21 mouse cellular contexts compared by ENCODE assay signal in genomic region chr6:119350703-119351198, GRCm38 (mm10). TPM values are rescaled to one million over a fixed set of nuclear protein-coding genes. Genes with fewer than 3 reads are reported as not detected.
A peak's percentile ranks its signal among the peaks of the same experiment; 100 is the strongest.
DNase-seq lines count a peak whose midpoint lies in the region; ATAC-seq and TF ChIP-seq lines count a peak whose summit lies in the region.
"Had no signal": no experiment of that assay in that cellular context is flagged by ENCODE, and none has a peak within 500 bp of the region (broad histone marks: within the 10 kb centered on the region; RNA-seq: fewer than 3 reads in every experiment).

No protein-coding gene starts in this region.

- 0 out of 2 replicates have a peak overlapping the region, but pooled peaks have one; percentile 50 for H3K27ac ChIP-seq in forebrain, embryonic 12.5 days
- H3K27ac ChIP-seq in forebrain, embryonic 15.5 days (replicated peaks), result no peak overlapping the region
- no peak overlapping the region for H3K27ac ChIP-seq in liver, adult 2 months (replicated peaks; ENCODE audit: insufficient read depth, low read depth, low read length)
- H3K27ac ChIP-seq in liver, embryonic 12.5 days, result no peak overlapping the region
- H3K27ac ChIP-seq in olfactory bulb, adult 2 months (ENCODE audit: insufficient read depth, low read depth, low read length), result peak overlapping the region; percentile 21; the same call in 1 of the 2 replicates
- H3K27ac ChIP-seq: embryonic facial prominence, embryonic 13.5 days; hindbrain, embryonic 12.5 days; hindbrain, postnatal 0 days had no signal

- H3K79me2 ChIP-seq in liver, adult 2 months (ENCODE audit: control insufficient read depth, insufficient read depth, low read length), result no peaks in the 10 kb centered on the region

- TF ChIP-seq CTCF in liver, adult 2 months (IDR thresholded peaks at IDR 0.05; ENCODE audit: low read depth, low read length), result no peak
- TF ChIP-seq CTCF in olfactory bulb, adult 2 months (IDR thresholded peaks at IDR 0.05; ENCODE audit: insufficient read depth, low read depth, low read length), result no peak

- H3K4me2 ChIP-seq in forebrain, embryonic 12.5 days, result no peak overlapping the region
- H3K4me2 ChIP-seq in forebrain, embryonic 15.5 days (replicated peaks), result no peak overlapping the region
- H3K4me2 ChIP-seq in liver, embryonic 12.5 days, result no peak overlapping the region
- H3K4me2 ChIP-seq: embryonic facial prominence, embryonic 13.5 days; heart, embryonic 12.5 days; hindbrain, embryonic 12.5 days had no signal

- no peaks in the 10 kb centered on the region for H3K27me3 ChIP-seq in forebrain, embryonic 12.5 days
- H3K27me3 ChIP-seq in forebrain, embryonic 15.5 days, result no peaks in the 10 kb centered on the region
- H3K27me3 ChIP-seq in liver, adult 2 months (ENCODE audit: control insufficient read depth, insufficient read depth, low read length), result no peaks in the 10 kb centered on the region
- peaks cover 4% of the 10 kb centered on the region; the same call in 1 of the 2 replicates for H3K27me3 ChIP-seq in liver, embryonic 12.5 days (replicated peaks)
- H3K27me3 ChIP-seq: embryonic facial prominence, embryonic 13.5 days; heart, embryonic 12.5 days; hindbrain, embryonic 12.5 days; Patski had no signal

- TF ChIP-seq POLR2A in liver, adult 2 months (IDR thresholded peaks at IDR 0.05; ENCODE audit: extremely low read depth, insufficient read depth, low read length), result no peak
- TF ChIP-seq POLR2A in olfactory bulb, adult 2 months (IDR thresholded peaks at IDR 0.05; ENCODE audit: insufficient read depth, low read depth, low read length), result no peak

- H3K4me3 ChIP-seq in forebrain, embryonic 12.5 days (replicated peaks), result no peak overlapping the region
- no peak overlapping the region for H3K4me3 ChIP-seq in forebrain, embryonic 15.5 days
- H3K4me3 ChIP-seq in liver, adult 2 months (ENCODE audit: insufficient read depth, low read depth, low read length), result no peak overlapping the region
- no peak overlapping the region for H3K4me3 ChIP-seq in liver, embryonic 12.5 days
- no peak overlapping the region for H3K4me3 ChIP-seq in olfactory bulb, adult 2 months (ENCODE audit: insufficient read depth, low read depth, low read length)
- H3K4me3 ChIP-seq: embryonic facial prominence, embryonic 13.5 days; heart, embryonic 12.5 days; hindbrain, embryonic 12.5 days had no signal

- peak; percentile 35 for DNase-seq in liver, adult 2 months (ENCODE audit: extremely low read depth, low read depth, low spot score)
- peak; percentile 68 for DNase-seq in A20 (ENCODE audit: low read depth, low spot score)
- no peak for DNase-seq in thymus, postnatal 14 days
- DNase-seq: adrenal gland, postnatal 14 days; cerebellum, adult 18-20 months; cerebellum, adult 9-11 months; cerebellum, postnatal 36 days; gastrocnemius, postnatal 14 days; heart, postnatal 36 days had no signal

- H3K9ac ChIP-seq in forebrain, embryonic 12.5 days, result no peak overlapping the region
- H3K9ac ChIP-seq in forebrain, embryonic 15.5 days (replicated peaks), result no peak overlapping the region
- H3K9ac ChIP-seq in liver, adult 2 months (ENCODE audit: low read depth, low read length), result no peak overlapping the region
- H3K9ac ChIP-seq in liver, embryonic 12.5 days, result no peak overlapping the region
- H3K9ac ChIP-seq: embryonic facial prominence, embryonic 13.5 days; heart, embryonic 12.5 days; hindbrain, embryonic 12.5 days had no signal

- peaks cover 35% of the 10 kb centered on the region for H3K36me3 ChIP-seq in forebrain, embryonic 12.5 days (replicated peaks)
- H3K36me3 ChIP-seq in forebrain, embryonic 15.5 days, result peaks cover 21% of the 10 kb centered on the region
- H3K36me3 ChIP-seq in liver, adult 2 months (ENCODE audit: control insufficient read depth, insufficient read depth, low read length), result peaks cover 25% of the 10 kb centered on the region
- H3K36me3 ChIP-seq in liver, embryonic 12.5 days, result peaks cover 34% of the 10 kb centered on the region

- ATAC-seq in forebrain, embryonic 12.5 days (ENCODE audit: low FRiP score), result no peak
- no peak for ATAC-seq in forebrain, embryonic 15.5 days (replicated peaks)
- no peak for ATAC-seq in liver, embryonic 12.5 days
- ATAC-seq: activated CD4-positive, CD25-positive, alpha-beta regulatory T cell, adult 4 months; forebrain, embryonic 14.5 days; hindbrain, postnatal 0 days; Patski had no signal

- 78% methylated on average over 9 of the region's 9 CpGs for WGBS in forebrain, embryonic 12.5 days
- 74% methylated on average over 9 of the region's 9 CpGs for WGBS in forebrain, embryonic 15.5 days
- 57% methylated on average over 9 of the region's 9 CpGs for WGBS in liver, adult 2 months
- 79% methylated on average over 9 of the region's 9 CpGs for WGBS in liver, embryonic 12.5 days (ENCODE audit: insufficient replicate concordance)
- WGBS in olfactory bulb, adult 2 months, result 54% methylated on average over 9 of the region's 9 CpGs

- H3K4me1 ChIP-seq in forebrain, embryonic 12.5 days, result peaks cover 7% of the 10 kb centered on the region; the same call in 1 of the 2 replicates
- H3K4me1 ChIP-seq in forebrain, embryonic 15.5 days, result no peaks in the 10 kb centered on the region
- no peaks in the 10 kb centered on the region for H3K4me1 ChIP-seq in liver, adult 2 months (ENCODE audit: control insufficient read depth, insufficient read depth, low read length)
- no peaks in the 10 kb centered on the region for H3K4me1 ChIP-seq in liver, embryonic 12.5 days
- peaks cover 27% of the 10 kb centered on the region for H3K4me1 ChIP-seq in olfactory bulb, adult 2 months (ENCODE audit: control insufficient read depth, insufficient read depth, low read length)
- H3K4me1 ChIP-seq: embryonic facial prominence, embryonic 13.5 days; hindbrain, embryonic 12.5 days had no signal

- no peaks in the 10 kb centered on the region for H3K9me3 ChIP-seq in forebrain, embryonic 12.5 days
- no peaks in the 10 kb centered on the region for H3K9me3 ChIP-seq in forebrain, embryonic 15.5 days
- H3K9me3 ChIP-seq in liver, embryonic 12.5 days (replicated peaks), result no peaks in the 10 kb centered on the region
- H3K9me3 ChIP-seq: embryonic facial prominence, embryonic 13.5 days; heart, embryonic 12.5 days; hindbrain, embryonic 12.5 days had no signal

RNA-seq across cellular contexts. Expression of gene Lrtm2, which starts 20.2 kb away (rescaled TPM):
- 0.68 and 0.70 TPM in 2 replicates for polyA plus RNA-seq in forebrain, embryonic 12.5 days (2016; fragmentation: Nextera tagmentation; extraction: Ambion mirVana)
- 3.5 and 3.7 TPM in 2 replicates for polyA plus RNA-seq in forebrain, embryonic 15.5 days (2015; fragmentation: Nextera tagmentation; extraction: Ambion mirVana)
- total RNA-seq in liver, adult 2 months (2014; rRNA removed), result under 0.01 TPM in 2 replicates
- polyA plus RNA-seq in liver, adult 2 months (2012; rRNA removed), result 0.05 and 0.17 TPM in 2 replicates
- not detected in 2 replicates for polyA plus RNA-seq in liver, embryonic 12.5 days (2016; fragmentation: Nextera tagmentation; extraction: Ambion mirVana)
- not detected in 2 replicates for polyA plus RNA-seq in olfactory bulb, adult 2 months (2012; ENCODE audit: insufficient read depth, insufficient read length, low replicate concordance, missing spikeins)
- total RNA-seq: adrenal gland, postnatal 14 days had no signal
- polyA plus RNA-seq: activated CD4-positive, CD25-positive, alpha-beta regulatory T cell, adult 4 months; C2C12; embryonic facial prominence, embryonic 13.5 days had no signal

Comparison
In these comparisons a context has a peak if more than half of its experiments do, and no peak if none do; other contexts are left out.
1. H3K27ac ChIP-seq: peak in forebrain, embryonic 12.5 days (single experiment) and olfactory bulb, adult 2 months (single experiment); none in forebrain, embryonic 15.5 days (single experiment), liver, adult 2 months (single experiment) and liver, embryonic 12.5 days (single experiment).